Mouse (Mus musculus): ENCODE data around the gene Dner.

DNA sequence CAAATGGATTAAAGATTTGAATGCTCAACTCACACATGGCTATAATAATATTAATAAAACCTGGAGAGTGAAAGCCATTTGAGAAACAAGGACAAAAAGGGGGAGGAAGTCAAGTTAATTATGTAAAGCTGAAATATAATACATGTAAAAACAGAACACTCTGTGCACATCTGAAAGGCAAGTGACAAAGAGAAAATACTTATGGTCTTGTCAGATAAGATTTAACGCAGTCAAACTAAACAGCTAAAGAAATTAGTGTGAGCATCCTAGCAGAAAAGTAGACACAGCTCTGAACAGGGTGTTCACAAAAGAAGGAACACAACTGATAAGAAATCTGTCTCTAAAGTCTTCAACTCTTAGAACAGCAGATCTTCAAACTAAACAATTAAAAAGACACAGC lies 293.9 kb downstream of the Dner start:
- TF ChIP-seq GATA1 (IDR thresholded peaks at IDR 0.05; ENCODE audit: low read length): no peak
- TF ChIP-seq TAL1 (IDR thresholded peaks at IDR 0.05; ENCODE audit: low read length): no peak

All from erythroblast, embryonic 14.5 days (primary cell).